Mouse (Mus musculus): Measurements from ENCODE around the gene Plcd1. TPM values are rescaled to one million over a fixed set of nuclear protein-coding genes. Genes with fewer than 3 reads are reported as not detected.

The Plcd1 gene
- polyA plus RNA-seq, 1 experiment: 37.3 TPM

- DNase-seq: no peak
- Histone ChIP-seq H3K4me1 (ENCODE audit: control insufficient read depth, insufficient read depth, low read length) (no peaks in the 10 kb centered on the region), H3K4me3 (replicated peaks; ENCODE audit: extremely low read depth, low read depth, low read length) (no peak overlapping the region)
- 59% methylated on average over 4 of the region's 4 CpGs for WGBS
- TF ChIP-seq CTCF (IDR thresholded peaks at IDR 0.05; ENCODE audit: insufficient read depth, low read length) (no peak), POLR2A (IDR thresholded peaks at IDR 0.05; ENCODE audit: borderline replicate concordance, extremely low read depth, low read depth, low read length) (no peak)
These were observed 29.0 kb downstream of the Plcd1 start for GRCm38 (mm10) chr9:119064296-119064695.

DNA sequence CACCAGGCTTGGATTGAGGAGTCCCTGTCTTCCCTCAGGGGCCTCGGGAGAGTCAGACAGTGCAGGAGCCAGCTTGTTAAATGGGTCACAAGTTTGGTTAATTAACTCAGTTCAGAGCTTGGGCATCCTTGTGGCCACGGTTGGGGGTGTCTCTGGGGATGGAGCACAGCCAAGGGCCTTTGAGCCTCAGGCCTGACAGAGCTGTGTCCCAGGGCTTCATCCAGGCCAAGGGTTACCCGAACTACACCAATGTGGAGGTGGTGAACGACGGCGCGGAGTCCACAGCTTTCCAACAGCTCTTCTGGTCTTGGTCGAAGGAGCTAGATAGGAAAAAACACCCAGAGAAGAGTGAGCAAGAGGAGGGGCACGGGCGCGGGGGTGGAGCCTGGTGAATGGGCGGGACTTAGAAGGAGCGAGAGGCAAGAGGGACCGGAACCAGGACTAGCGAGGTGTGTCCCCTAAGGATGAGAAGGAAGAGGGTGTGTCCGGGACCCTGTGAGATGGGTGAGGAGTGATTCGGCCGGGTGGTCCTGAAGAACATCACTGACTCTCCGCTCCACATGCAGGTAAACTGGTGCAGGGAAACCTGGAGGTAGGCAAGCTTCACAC is 30.2 kb downstream of the Plcd1 start:
- WGBS: 43% methylated on average over 19 of the region's 19 CpGs
- no peak for DNase-seq
- Histone ChIP-seq H3K4me3 (replicated peaks; ENCODE audit: extremely low read depth, low read depth, low read length) (peak overlapping the region; percentile 20), H3K4me1 (ENCODE audit: control insufficient read depth, insufficient read depth, low read length) (no peaks in the 10 kb centered on the region)
- no peak for TF ChIP-seq CTCF (IDR thresholded peaks at IDR 0.05; ENCODE audit: insufficient read depth, low read length)
- no peak for TF ChIP-seq POLR2A (IDR thresholded peaks at IDR 0.05; ENCODE audit: borderline replicate concordance, extremely low read depth, low read depth, low read length)

DNA sequence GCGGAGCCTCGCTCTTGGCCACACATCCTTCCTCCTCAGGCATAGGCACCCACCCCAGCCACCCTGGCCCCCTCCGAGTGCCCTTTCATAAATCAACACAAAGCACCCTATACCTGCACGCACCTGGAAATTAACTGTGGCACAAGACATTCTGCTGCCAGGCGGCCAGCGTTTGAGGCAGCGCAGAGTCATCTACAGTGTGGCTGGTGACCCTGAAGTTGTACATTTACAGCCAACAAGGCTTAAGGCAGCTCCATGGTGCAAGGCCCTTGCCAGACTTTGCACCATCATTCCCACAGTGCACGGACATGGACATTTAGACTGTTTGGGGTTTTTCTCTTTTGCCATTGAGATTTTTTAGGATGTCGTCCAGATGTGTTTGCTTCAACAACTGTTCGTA is 32.6 kb downstream of the Plcd1 start:
- no peaks in the 10 kb centered on the region for H3K4me1 ChIP-seq (ENCODE audit: control insufficient read depth, insufficient read depth, low read length)
- 87% methylated on average over 10 of the region's 10 CpGs for WGBS
- DNase-seq: no peak
- no peak overlapping the region for H3K4me3 ChIP-seq (replicated peaks; ENCODE audit: extremely low read depth, low read depth, low read length)
- no peak for TF ChIP-seq CTCF (IDR thresholded peaks at IDR 0.05; ENCODE audit: insufficient read depth, low read length)
- TF ChIP-seq POLR2A (IDR thresholded peaks at IDR 0.05; ENCODE audit: borderline replicate concordance, extremely low read depth, low read depth, low read length): no peak

- no peak for DNase-seq
- no peaks in the 10 kb centered on the region for H3K4me1 ChIP-seq (ENCODE audit: control insufficient read depth, insufficient read depth, low read length)
- H3K4me3 ChIP-seq (replicated peaks; ENCODE audit: extremely low read depth, low read depth, low read length): no peak overlapping the region
- 75% methylated on average over 7 of the region's 7 CpGs for WGBS
- TF ChIP-seq CTCF (IDR thresholded peaks at IDR 0.05; ENCODE audit: insufficient read depth, low read length) (no peak), POLR2A (IDR thresholded peaks at IDR 0.05; ENCODE audit: borderline replicate concordance, extremely low read depth, low read depth, low read length) (no peak)
These were observed 35.1 kb downstream of the Plcd1 start for GRCm38 (mm10) chr9:119058245-119058644.

- H3K4me1 ChIP-seq (ENCODE audit: control insufficient read depth, insufficient read depth, low read length): peaks cover 12% of the 10 kb centered on the region; the same call in 1 of the 2 replicates
- 80% methylated on average over 4 of the region's 4 CpGs for WGBS
- no peak overlapping the region for H3K4me3 ChIP-seq (replicated peaks; ENCODE audit: extremely low read depth, low read depth, low read length)
- TF ChIP-seq POLR2A (IDR thresholded peaks at IDR 0.05; ENCODE audit: borderline replicate concordance, extremely low read depth, low read depth, low read length) (no peak), CTCF (IDR thresholded peaks at IDR 0.05; ENCODE audit: insufficient read depth, low read length) (no peak)
- no peak for DNase-seq
These were observed 38.0 kb downstream of the Plcd1 start for GRCm38 (mm10) chr9:119055336-119055735.

DNA sequence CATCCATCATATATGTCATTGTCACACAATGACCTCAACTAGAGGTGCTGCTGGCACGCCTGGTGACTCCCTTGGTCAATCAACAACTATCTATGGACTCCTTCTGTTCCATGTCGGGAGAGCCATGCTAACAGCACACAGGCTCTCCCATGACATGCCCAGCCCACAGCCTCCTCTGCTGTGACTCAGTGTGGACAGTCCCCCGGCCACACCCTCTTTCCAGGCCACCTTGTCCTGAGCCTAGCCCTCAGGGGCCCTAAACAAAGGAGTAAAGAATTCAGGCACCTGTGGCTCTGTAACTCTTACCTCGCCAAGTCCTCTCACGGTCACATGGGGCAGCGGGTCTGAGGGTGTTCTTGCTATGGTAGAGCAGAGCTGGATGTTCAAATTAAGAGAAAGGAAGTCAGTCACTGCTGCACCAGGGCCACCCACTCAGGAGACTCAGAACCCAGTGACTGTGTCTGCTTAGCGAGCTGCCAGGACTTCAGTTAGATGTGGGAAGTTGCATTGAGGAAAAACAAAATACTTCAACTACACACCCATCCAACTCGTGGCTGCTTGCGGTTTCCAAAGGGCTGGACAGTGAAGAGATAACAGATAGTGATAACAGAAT is 39.2 kb downstream of the Plcd1 start:
- DNase-seq: no peak
- TF ChIP-seq CTCF (IDR thresholded peaks at IDR 0.05; ENCODE audit: insufficient read depth, low read length) (no peak), POLR2A (IDR thresholded peaks at IDR 0.05; ENCODE audit: borderline replicate concordance, extremely low read depth, low read depth, low read length) (no peak)
- H3K4me3 ChIP-seq (replicated peaks; ENCODE audit: extremely low read depth, low read depth, low read length): no peak overlapping the region
- peaks cover 12% of the 10 kb centered on the region; the same call in 1 of the 2 replicates for H3K4me1 ChIP-seq (ENCODE audit: control insufficient read depth, insufficient read depth, low read length)
- WGBS: 62% methylated on average over 9 of the region's 9 CpGs

DNA sequence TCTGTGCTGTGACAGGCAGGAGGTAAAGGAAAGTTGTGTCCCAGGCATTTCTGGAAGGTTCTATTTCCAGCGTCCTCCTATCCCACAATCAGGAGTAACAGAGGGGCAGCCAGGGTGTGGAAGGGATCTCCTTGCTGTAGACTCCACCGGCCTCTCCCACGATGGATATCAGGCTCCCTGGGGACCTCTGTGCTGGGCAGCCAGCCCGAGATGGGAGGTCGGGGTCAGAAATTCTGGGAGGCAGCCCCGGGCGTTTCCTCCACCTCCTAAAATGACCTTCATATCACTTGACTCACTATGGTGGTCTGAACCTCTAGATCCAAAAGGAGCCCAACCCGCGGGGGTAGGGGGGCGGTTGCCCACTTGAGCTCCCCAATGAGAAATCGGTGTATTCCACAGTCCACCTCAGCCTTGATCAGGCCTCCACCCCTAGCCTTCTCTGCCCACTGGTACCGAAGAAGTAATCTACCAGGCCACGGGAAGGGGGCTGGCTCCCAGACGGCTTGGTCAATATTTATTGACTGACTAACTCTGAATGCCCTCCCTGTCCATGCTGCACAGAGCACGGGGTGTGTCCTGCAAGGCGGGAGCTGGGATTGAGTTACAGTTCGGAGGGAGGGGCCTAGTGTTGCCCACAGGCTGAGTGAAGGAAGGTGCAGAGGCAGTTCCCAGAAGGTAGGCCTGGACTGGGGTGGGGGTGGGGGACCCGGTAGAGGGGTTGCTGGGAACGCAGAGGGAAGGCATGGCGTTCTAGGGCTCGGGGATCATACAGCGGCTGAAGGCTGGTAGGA is 41.0 kb downstream of the Plcd1 start, which contains the start of gene Vill:
Vill (plus strand) TSS at position 625 of the 791 bp plus-strand sequence.
- Histone ChIP-seq H3K4me3 (replicated peaks; ENCODE audit: extremely low read depth, low read depth, low read length) (peak within 1 kb of the TSS; percentile 47), H3K4me1 (ENCODE audit: control insufficient read depth, insufficient read depth, low read length) (peaks cover 12% of the 10 kb centered on the region; the same call in 1 of the 2 replicates)
- TF ChIP-seq POLR2A (IDR thresholded peaks at IDR 0.05; ENCODE audit: borderline replicate concordance, extremely low read depth, low read depth, low read length) (peak; percentile 19; the same call in 1 of the 2 replicates), CTCF (IDR thresholded peaks at IDR 0.05; ENCODE audit: insufficient read depth, low read length) (no peak)
- 16% methylated on average over 22 of the region's 22 CpGs for WGBS
- peak; percentile 42 for DNase-seq

DNA sequence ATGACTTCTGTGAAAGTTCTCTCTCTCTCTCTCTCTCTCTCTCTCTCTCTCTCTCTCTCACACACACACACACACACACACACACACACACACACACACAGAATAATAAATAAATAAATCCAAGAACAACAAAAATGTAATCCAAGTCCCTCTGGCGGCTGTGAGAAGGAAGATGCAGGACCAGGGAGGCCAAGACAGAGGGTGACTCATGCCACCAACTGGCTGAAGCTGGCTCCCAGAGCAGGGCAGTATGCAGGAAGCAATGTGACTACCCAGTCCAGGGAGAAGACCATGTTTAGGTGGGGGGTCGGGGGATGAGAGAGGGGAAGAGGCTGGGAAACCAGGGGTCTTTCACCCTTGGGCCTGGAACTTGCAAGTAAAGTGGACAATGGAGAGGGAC is 42.1 kb downstream of the Plcd1 start:
- Histone ChIP-seq H3K4me1 (ENCODE audit: control insufficient read depth, insufficient read depth, low read length) (peaks cover 12% of the 10 kb centered on the region; the same call in 1 of the 2 replicates), H3K4me3 (replicated peaks; ENCODE audit: extremely low read depth, low read depth, low read length) (no peak overlapping the region)
- TF ChIP-seq POLR2A (IDR thresholded peaks at IDR 0.05; ENCODE audit: borderline replicate concordance, extremely low read depth, low read depth, low read length): no peak
- TF ChIP-seq CTCF (IDR thresholded peaks at IDR 0.05; ENCODE audit: insufficient read depth, low read length): peak; percentile 39; the same call in 1 of the 2 replicates
- WGBS: 52% methylated on average over 2 of the region's 2 CpGs
- no peak for DNase-seq

GRCm38 (mm10) chr9:119048182-119048903 is 45.0 kb downstream of the Plcd1 start:
- WGBS: 71% methylated on average over 11 of the region's 11 CpGs
- no peak overlapping the region for H3K4me3 ChIP-seq (replicated peaks; ENCODE audit: extremely low read depth, low read depth, low read length)
- no peak for TF ChIP-seq POLR2A (IDR thresholded peaks at IDR 0.05; ENCODE audit: borderline replicate concordance, extremely low read depth, low read depth, low read length)
- TF ChIP-seq CTCF (IDR thresholded peaks at IDR 0.05; ENCODE audit: insufficient read depth, low read length): no peak
- H3K4me1 ChIP-seq (ENCODE audit: control insufficient read depth, insufficient read depth, low read length): peaks cover 12% of the 10 kb centered on the region; the same call in 1 of the 2 replicates
- DNase-seq: no peak
